Mouse (Mus musculus): ENCODE results near the gene Itpk1. TPM values are rescaled to one million over a fixed set of nuclear protein-coding genes. Genes with fewer than 3 reads are reported as not detected.

Gene Itpk1
- total RNA-seq, 4 experiments from 2014 or later = 57.5 to 71.0 (median 61.8) TPM

GRCm38 (mm10) chr12:102691761-102692160, 13.0 kb downstream of the Itpk1 start:
- DNase-seq (ENCODE audit: low spot score in 2 of 2) = no peak

GRCm38 (mm10) chr12:102691180-102691579, 13.6 kb downstream of the Itpk1 start:
- no peak for DNase-seq (ENCODE audit: low spot score in 2 of 2)

DNA sequence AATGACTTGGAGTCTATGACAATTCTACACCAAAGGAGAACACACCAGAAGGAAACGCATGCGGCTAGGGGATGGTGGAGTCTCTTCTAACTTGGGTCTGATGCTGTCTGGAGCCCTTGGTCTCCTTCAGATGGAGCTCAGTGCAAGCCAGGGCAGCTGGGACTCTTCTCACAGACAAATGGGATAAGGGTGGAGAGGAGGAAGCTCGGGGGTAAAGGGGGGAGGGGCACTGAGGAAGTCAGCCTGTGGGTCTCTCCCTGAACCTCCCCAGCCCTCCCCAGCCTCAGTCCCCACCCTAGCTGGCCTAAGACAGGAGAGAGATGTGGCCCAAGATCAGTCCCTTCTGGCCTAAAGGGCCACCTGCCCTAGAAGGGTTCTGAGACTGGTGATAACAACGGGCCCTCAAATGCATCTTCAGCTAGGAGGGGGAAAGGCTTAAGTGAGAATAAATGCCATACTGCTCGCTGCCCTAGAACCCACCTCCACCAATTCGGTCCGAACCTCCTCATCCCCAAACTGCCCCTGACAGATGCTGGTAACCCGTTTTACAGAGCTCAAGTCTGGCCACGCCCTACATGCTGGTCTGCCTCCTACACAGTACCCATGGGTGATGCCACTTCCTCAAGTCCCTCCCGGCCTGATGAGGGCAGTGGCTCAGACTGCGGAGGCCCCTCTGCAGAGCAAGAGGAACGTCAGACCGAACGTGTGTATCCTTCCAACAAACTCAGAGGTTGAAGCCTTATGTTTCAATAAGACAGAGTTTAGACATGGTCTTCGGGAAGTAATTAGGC, 14.8 kb downstream of the Itpk1 start:
- no peak for DNase-seq (ENCODE audit: low spot score in 2 of 2)

DNA sequence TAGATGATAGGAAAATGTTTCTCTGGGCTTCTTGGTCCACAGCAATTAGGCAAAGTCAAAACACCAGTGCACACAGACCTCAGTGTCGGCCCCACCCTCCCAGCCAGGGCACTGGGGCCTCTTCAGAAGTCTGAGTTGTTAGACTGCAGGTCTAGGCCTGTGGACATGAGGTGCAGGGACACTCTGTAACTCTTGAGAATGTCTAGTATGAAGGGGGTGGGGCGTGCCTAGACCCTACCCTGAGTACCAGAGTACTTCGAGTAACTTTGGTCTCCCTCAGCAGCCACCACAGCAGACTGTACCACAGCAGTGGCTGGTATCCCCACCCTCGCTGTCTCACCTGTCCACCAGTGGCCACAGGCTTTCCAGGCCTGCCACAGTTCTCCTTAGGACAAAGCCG, 18.4 kb downstream of the Itpk1 start:
- no peak for DNase-seq (ENCODE audit: low spot score in 2 of 2)

DNA sequence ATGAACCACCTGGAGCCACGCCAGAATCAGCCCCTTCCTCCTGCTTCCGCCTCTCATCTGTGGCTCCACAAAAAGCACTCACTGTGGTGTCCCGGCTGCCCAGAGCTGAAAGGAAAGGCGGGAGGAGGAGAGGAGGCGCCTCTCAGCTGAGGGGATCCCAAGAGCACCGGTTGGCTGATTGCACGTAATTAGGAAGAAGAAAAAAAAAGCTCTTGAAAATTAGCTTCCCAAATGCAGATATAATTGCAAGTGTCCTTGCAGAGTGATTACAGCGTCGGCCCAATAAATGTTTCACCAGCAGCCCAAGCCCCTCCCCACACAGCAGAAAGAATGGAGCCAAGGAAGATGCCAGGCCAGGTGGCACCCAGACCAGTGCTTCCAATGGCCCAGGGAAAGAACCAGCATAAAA, 19.2 kb downstream of the Itpk1 start:
- DNase-seq (ENCODE audit: low spot score in 2 of 2) = no peak

- no peak for DNase-seq (ENCODE audit: low spot score in 2 of 2)
Observed at GRCm38 (mm10) chr12:102684720-102685386, 19.9 kb downstream of the Itpk1 start.

- no peak for DNase-seq (ENCODE audit: low spot score in 2 of 2)
Observed at GRCm38 (mm10) chr12:102683979-102684378, 20.8 kb downstream of the Itpk1 start.

DNA sequence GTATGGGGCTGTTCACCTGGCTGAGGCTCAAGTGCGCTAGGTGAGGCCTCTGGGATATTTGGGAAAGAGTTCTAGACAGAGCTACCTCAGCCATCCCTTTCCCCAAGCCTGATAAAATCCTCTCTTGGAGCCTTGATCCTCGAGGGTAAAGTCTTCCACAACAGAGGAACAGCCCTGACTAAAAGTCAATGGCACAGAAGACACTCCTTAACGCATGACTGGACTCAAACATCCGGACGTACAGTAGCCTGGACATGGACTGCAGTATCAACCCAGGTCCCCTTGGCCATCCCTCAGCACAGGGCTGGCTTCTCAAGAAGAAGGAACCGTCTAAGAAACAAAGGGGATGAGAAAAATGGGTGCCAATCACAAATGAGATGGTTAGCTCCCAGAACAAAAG, 21.3 kb downstream of the Itpk1 start:
- no peak for DNase-seq (ENCODE audit: low spot score in 2 of 2)

- DNase-seq (ENCODE audit: low spot score in 2 of 2) = no peak
Observed at GRCm38 (mm10) chr12:102682722-102683299, 21.9 kb downstream of the Itpk1 start.

- no peak for DNase-seq (ENCODE audit: low spot score in 2 of 2)
Observed at GRCm38 (mm10) chr12:102682085-102682484, 22.6 kb downstream of the Itpk1 start.

DNA sequence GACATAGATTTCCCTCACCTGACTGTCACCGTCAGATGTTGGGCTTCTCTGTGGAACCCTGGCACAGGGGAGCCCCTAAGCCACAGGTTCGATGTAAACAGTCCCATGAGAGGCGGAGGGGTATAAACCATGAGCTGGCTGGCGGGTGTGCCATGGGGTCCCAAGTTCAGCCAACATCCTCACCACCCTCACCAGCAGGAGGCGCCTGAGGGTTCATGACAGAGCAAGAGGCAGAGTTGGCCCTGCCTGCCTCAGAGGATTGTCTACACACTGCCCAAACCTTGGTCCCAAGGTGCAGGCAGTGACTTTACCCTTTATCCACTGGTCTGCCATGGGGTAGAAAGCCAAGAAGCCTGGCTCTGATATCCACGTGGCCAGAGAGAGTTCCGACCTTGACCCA, 23.1 kb downstream of the Itpk1 start:
- DNase-seq (ENCODE audit: low spot score in 2 of 2) = no peak

GRCm38 (mm10) chr12:102678820-102679219, 25.9 kb downstream of the Itpk1 start:
- peak; percentile 37 to 47 for DNase-seq (ENCODE audit: low spot score in 2 of 2)

GRCm38 (mm10) chr12:102677089-102677488, 27.6 kb downstream of the Itpk1 start:
- DNase-seq (ENCODE audit: low spot score in 2 of 2) = no peak

GRCm38 (mm10) chr12:102674556-102674955, 30.2 kb downstream of the Itpk1 start:
- DNase-seq (ENCODE audit: low spot score in 2 of 2) = no peak

DNA sequence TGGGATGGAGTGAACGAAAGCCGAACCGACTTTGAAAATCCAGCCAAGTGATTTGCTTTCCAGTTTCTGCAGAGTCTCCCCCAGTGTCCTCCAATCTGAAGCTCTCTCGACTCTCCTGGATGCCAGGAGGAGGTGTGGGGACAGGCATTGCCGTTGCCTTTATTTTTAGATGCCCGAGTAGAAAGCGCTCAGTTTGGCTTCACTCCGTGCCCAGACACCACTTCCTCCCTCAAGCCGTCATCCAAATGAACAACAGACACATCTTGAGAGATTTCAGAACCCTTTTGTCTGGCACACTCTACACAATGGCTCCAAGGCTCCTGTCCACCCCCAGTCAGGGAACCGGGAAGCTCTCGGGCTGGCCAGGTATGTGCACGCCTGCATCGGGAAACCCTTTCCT, 30.6 kb downstream of the Itpk1 start:
- DNase-seq (ENCODE audit: low spot score in 2 of 2) = no peak

GRCm38 (mm10) chr12:102672857-102673839, 31.6 kb downstream of the Itpk1 start:
- DNase-seq (ENCODE audit: low spot score in 2 of 2) = no peak

GRCm38 (mm10) chr12:102672176-102672575, 32.6 kb downstream of the Itpk1 start:
- DNase-seq (ENCODE audit: low spot score in 2 of 2) = no peak

GRCm38 (mm10) chr12:102670848-102671247, 33.9 kb downstream of the Itpk1 start:
- DNase-seq (ENCODE audit: low spot score in 2 of 2) = no peak

GRCm38 (mm10) chr12:102665465-102666202, 39.1 kb downstream of the Itpk1 start:
- DNase-seq (ENCODE audit: low spot score in 2 of 2) = no peak

- DNase-seq (ENCODE audit: low spot score in 2 of 2) = no peak
Observed at GRCm38 (mm10) chr12:102664052-102664448, 40.7 kb downstream of the Itpk1 start.
